Mouse (Mus musculus): Measurements from ENCODE around the gene Cdk2ap2. TPM values are rescaled to one million over a fixed set of nuclear protein-coding genes. Genes with fewer than 3 reads are reported as not detected.
A peak's percentile ranks its signal among the peaks of the same experiment; 100 is the strongest.

The Cdk2ap2 gene
- polyA plus RNA-seq, 1 experiment from 2014 or later: 55.7 TPM

DNA sequence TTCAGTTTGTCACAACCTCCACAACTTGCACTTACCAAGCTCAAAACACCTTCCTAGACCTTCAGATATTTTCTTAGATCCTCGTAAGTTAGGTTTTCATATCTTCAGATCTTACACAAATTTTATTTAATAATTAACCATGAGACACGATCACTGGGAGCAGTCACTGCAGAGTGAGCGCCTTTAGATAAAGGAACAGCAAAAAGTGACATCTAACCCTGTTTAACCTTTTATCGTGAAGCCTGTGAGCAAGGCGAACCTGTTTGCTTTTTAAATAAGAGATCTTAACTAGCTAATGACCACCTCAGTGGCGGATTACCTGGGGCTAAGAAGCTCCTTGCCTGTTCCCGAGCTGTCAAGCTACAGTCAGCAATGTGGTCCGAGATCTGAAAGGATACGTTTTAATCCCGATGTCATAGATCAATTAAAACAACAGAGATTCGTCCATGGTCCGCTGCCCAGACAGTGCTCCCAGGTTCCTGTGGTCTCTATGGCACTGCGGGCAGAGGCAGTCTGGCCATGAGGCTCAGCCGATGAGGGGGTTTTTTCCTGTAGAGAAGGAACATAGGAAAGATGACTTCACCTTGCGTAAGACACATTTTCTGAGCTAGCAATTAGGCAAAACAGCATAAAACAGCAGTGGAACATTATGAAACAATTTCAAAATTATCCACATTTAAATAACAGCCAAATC lies 28.1 kb upstream of the Cdk2ap2 start:
- Histone ChIP-seq H3K27me3 (no peaks in the 10 kb centered on the region), H3K9ac (no peak overlapping the region), H3K4me3 (no peak overlapping the region), H3K4me1 (no peaks in the 10 kb centered on the region), H3K36me3 (no peaks in the 10 kb centered on the region), H3K9me3 (no peaks in the 10 kb centered on the region), H3K4me2 (replicated peaks) (no peak overlapping the region), H3K27ac (no peak overlapping the region)
- no peak for ATAC-seq (ENCODE audit: insufficient number of reproducible peaks, insufficient read depth, low FRiP score, low TSS enrichment)
- 65% methylated on average over 15 of the region's 15 CpGs for WGBS

DNA sequence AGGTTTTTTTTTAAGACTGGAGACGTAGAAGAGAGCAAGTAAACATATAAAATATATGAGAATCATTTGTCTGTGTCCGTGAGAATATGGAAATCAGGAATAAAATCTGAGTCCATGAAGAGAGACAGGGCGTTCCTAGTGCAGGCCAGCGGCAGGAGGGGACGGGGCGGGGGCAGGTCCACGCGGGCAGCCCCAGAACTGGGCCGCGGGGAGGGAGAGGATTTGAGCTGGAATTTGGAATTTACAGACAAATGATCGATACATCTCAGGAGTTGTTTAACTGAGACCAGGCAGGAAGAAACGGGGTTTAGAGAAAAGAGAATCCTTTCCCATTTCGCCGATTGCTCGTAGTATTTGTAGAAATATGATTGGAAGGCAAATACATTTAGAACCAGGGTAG lies 26.7 kb upstream of the Cdk2ap2 start:
- Histone ChIP-seq H3K4me1 (no peaks in the 10 kb centered on the region), H3K27me3 (no peaks in the 10 kb centered on the region), H3K9me3 (no peaks in the 10 kb centered on the region), H3K36me3 (no peaks in the 10 kb centered on the region), H3K9ac (no peak overlapping the region; the same call in 1 of the 2 replicates), H3K27ac (no peak overlapping the region), H3K4me3 (no peak overlapping the region), H3K4me2 (replicated peaks) (no peak overlapping the region)
- no peak for ATAC-seq (ENCODE audit: insufficient number of reproducible peaks, insufficient read depth, low FRiP score, low TSS enrichment)
- 69% methylated on average over 15 of the region's 15 CpGs for WGBS

DNA sequence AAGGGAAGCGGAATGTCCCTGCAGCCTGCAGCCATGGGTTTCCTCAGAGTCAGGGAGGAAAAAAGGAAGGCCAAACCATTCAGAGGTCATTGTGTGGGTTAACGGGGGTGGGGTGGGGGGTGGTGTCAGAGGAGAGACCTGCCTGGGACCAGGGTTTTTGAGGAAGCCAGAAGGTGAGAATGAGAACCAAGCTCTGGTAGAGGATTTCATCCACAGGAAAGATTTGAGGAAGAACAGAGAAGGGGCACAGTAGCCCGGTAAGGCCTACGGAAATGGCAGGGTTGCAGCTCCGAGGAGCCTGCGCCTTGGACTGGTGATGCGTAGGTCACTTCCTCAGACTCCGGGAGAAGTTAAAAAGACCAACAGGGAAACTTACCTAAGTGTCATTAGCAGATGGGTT lies 26.2 kb upstream of the Cdk2ap2 start:
- no peaks in the 10 kb centered on the region for H3K9me3 ChIP-seq
- 77% methylated on average over 8 of the region's 8 CpGs for WGBS
- no peak for ATAC-seq (ENCODE audit: insufficient number of reproducible peaks, insufficient read depth, low FRiP score, low TSS enrichment)

DNA sequence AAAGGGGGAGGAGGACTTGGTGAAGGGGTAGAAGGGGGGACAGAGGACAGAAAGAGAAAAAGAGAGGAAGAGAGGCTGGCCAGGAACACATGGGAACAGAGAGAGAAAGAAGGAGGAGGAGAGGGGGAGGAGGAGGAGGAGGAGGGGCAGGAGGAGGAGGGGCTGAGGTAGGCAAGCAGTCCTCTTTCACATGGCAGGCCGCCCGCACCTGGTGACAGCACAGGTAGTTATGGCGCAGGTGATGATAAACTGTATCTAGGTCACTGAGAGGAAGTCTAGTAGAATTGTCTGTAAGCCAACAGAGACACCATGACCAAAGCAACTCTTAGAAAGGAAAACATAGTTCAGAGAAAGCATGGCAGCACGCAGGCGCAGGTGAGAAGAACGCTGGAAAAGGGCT lies 25.6 kb upstream of the Cdk2ap2 start:
- H3K9me3 ChIP-seq: no peaks in the 10 kb centered on the region

More for the DNA sequence above, 26.2 kb upstream of the Cdk2ap2 start:
- H3K27me3 ChIP-seq: no peaks in the 10 kb centered on the region
- no peak overlapping the region for H3K27ac ChIP-seq
- no peaks in the 10 kb centered on the region for H3K4me1 ChIP-seq
- no peak overlapping the region for H3K4me3 ChIP-seq
- H3K9ac ChIP-seq: no peak overlapping the region; the same call in 1 of the 2 replicates
- H3K36me3 ChIP-seq: no peaks in the 10 kb centered on the region
- no peak overlapping the region for H3K4me2 ChIP-seq (replicated peaks)

DNA sequence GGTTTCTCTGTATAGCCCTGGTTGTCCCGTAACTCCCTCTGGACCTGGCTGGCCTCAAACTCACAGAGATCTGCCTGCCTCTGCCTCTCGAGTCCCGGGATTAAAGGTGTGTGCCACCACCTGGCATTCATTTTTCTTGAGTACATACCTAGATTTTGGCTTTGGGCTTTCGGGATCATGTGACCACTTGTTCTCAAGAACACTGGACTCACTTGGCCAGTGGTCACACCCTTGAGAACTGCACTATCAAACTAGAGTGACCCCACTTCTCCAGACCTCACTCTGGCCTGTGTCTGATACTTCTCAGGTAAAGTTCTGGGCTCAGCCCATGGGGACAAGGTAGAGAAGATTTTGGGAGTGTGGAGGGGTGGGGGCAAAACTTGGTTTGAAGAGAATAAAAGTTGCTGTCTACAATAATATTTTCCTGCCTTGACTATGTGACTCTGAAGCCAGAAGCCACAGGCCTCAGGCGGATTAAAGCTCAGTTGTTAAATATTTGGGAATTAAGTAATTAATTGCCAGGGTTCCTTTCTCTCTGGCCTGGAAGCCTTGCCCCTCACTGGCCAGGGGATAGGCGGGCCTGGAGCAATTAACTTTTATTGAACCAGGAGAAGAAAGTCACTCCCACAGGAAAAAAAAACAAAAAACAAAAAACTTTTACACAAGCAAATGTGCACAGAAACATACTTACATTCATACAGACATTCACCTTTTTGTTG lies 24.1 kb upstream of the Cdk2ap2 start:
- WGBS: 76% methylated on average over 6 of the region's 6 CpGs
- H3K4me3 ChIP-seq: no peak overlapping the region
- H3K9ac ChIP-seq: no peak overlapping the region
- no peaks in the 10 kb centered on the region for H3K4me1 ChIP-seq
- H3K9me3 ChIP-seq: no peaks in the 10 kb centered on the region
- H3K36me3 ChIP-seq: no peaks in the 10 kb centered on the region
- no peaks in the 10 kb centered on the region for H3K27me3 ChIP-seq
- H3K27ac ChIP-seq: no peak overlapping the region
- ATAC-seq (ENCODE audit: insufficient number of reproducible peaks, insufficient read depth, low FRiP score, low TSS enrichment): no peak
- H3K4me2 ChIP-seq (replicated peaks): no peak overlapping the region

More for the DNA sequence above, 25.6 kb upstream of the Cdk2ap2 start:
- H3K4me3 ChIP-seq: no peak overlapping the region
- no peak overlapping the region for H3K27ac ChIP-seq
- no peaks in the 10 kb centered on the region for H3K4me1 ChIP-seq
- no peaks in the 10 kb centered on the region for H3K36me3 ChIP-seq
- no peak for ATAC-seq (ENCODE audit: insufficient number of reproducible peaks, insufficient read depth, low FRiP score, low TSS enrichment)
- no peaks in the 10 kb centered on the region for H3K27me3 ChIP-seq
- H3K4me2 ChIP-seq (replicated peaks): no peak overlapping the region
- H3K9ac ChIP-seq: no peak overlapping the region
- 91% methylated on average over 6 of the region's 6 CpGs for WGBS

DNA sequence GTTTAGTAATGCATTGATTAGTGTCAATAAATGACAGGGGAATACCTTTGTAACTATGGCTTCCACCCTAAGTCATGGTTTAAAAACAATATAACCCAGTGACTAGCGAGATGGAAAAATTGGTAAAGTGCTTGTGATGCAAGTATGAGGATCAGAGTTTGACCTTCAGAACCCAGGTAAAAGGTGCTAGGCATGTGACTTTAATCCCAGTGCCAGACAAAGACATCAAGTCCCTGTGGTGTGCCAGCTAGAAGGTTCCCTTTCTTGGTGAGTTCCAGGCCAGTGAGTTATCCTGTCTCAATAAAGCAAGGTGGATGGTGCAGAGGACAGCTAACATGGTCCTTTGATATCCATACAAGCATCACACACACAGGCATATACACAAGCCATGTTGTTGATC lies 21.5 kb upstream of the Cdk2ap2 start:
- Histone ChIP-seq H3K9me3 (no peaks in the 10 kb centered on the region), H3K4me2 (replicated peaks) (no peak overlapping the region), H3K4me1 (no peaks in the 10 kb centered on the region), H3K27ac (no peak overlapping the region), H3K36me3 (no peaks in the 10 kb centered on the region), H3K4me3 (no peak overlapping the region), H3K27me3 (no peaks in the 10 kb centered on the region), H3K9ac (no peak overlapping the region)
- ATAC-seq (ENCODE audit: insufficient number of reproducible peaks, insufficient read depth, low FRiP score, low TSS enrichment): no peak
- 85% methylated on average over 1 of the region's 1 CpGs for WGBS

DNA sequence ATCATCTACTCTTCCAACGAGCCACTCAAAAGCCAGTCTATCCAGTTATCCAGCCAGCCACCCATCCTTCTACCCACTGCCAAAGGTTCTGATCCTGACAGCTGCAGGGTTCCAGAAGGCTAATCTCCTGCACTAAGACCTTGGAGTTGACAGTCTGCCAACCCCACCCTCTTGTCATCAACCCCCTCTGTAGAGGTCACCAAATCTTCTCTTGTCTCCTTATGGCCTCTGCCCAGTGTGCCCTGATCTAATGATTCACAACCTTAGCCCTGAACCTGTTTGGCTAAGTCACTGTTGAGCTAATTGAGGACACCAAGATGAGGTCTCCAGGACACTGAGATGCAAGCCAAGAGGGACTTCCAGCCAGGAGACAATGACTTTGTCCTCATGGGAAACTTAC lies 17.4 kb upstream of the Cdk2ap2 start:
- no peaks in the 10 kb centered on the region for H3K27me3 ChIP-seq
- 77% methylated on average over 1 of the region's 1 CpGs for WGBS

DNA sequence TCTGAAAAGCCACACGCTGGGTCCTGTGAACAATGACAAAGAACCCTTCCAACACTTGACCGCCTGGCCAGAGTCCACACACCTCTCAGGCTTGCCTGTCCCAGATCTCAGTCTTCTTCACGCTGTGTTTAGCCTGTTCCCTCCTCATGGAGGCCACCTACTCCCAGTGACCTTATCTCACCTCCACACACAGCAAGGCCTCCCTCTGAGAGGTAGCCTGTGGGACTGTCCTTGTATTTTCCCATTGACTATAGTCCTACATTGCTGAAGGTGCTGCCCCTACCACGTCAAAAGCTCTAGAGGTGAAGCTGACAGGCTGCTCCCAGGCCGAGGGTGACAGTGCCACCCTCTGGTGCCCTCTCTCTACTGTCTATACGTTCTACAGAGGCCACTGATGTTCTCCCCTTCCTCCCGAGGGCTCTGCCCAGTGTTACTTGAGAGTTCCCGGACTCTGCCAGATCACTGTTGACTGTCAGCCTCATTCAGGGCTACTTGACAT lies 16.4 kb upstream of the Cdk2ap2 start:
- Histone ChIP-seq H3K9ac (no peak overlapping the region), H3K9me3 (no peaks in the 10 kb centered on the region), H3K36me3 (no peaks in the 10 kb centered on the region), H3K4me2 (replicated peaks) (no peak overlapping the region), H3K4me1 (no peaks in the 10 kb centered on the region), H3K27ac (no peak overlapping the region), H3K27me3 (no peaks in the 10 kb centered on the region), H3K4me3 (no peak overlapping the region)
- ATAC-seq (ENCODE audit: insufficient number of reproducible peaks, insufficient read depth, low FRiP score, low TSS enrichment): no peak
- 67% methylated on average over 8 of the region's 8 CpGs for WGBS

More for the DNA sequence above, 17.4 kb upstream of the Cdk2ap2 start:
- H3K4me1 ChIP-seq: no peaks in the 10 kb centered on the region
- no peak for ATAC-seq (ENCODE audit: insufficient number of reproducible peaks, insufficient read depth, low FRiP score, low TSS enrichment)
- no peaks in the 10 kb centered on the region for H3K36me3 ChIP-seq
- H3K4me2 ChIP-seq (replicated peaks): no peak overlapping the region
- no peak overlapping the region for H3K9ac ChIP-seq
- H3K9me3 ChIP-seq: no peaks in the 10 kb centered on the region
- no peak overlapping the region for H3K27ac ChIP-seq
- no peak overlapping the region for H3K4me3 ChIP-seq

DNA sequence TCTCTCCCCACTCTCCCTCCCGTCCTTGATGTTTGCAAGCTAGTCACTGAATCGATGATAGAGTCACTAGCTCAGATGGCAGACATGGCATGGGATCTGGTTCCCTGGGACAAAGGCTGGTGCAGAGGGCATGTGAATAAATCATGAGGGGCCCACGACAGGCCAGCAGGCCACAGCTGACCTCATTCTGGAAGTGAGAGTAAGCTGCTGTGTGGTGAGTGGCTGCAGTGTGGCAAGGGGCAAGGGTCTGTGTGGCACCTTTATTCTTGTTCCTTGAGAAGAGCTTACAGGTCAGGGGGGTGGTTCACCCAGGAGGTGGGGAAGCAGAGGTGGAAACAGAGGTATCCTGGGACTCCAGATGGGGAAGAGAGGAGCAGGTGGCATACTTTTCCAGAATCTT lies 15.6 kb upstream of the Cdk2ap2 start, which contains the start of gene Cabp2:
Gene Cabp2 (plus strand): TSS at position 185 of the 400 bp plus-strand sequence.
- Histone ChIP-seq H3K36me3 (no peaks in the 10 kb centered on the region), H3K4me1 (no peaks in the 10 kb centered on the region), H3K9me3 (no peaks in the 10 kb centered on the region), H3K9ac (no peak within 1 kb of the TSS), H3K27ac (no peak within 1 kb of the TSS), H3K4me2 (replicated peaks) (no peak within 1 kb of the TSS), H3K27me3 (no peaks in the 10 kb centered on the region), H3K4me3 (no peak within 1 kb of the TSS)
- WGBS: 72% methylated on average over 3 of the region's 3 CpGs
- ATAC-seq (ENCODE audit: insufficient number of reproducible peaks, insufficient read depth, low FRiP score, low TSS enrichment): no peak

DNA sequence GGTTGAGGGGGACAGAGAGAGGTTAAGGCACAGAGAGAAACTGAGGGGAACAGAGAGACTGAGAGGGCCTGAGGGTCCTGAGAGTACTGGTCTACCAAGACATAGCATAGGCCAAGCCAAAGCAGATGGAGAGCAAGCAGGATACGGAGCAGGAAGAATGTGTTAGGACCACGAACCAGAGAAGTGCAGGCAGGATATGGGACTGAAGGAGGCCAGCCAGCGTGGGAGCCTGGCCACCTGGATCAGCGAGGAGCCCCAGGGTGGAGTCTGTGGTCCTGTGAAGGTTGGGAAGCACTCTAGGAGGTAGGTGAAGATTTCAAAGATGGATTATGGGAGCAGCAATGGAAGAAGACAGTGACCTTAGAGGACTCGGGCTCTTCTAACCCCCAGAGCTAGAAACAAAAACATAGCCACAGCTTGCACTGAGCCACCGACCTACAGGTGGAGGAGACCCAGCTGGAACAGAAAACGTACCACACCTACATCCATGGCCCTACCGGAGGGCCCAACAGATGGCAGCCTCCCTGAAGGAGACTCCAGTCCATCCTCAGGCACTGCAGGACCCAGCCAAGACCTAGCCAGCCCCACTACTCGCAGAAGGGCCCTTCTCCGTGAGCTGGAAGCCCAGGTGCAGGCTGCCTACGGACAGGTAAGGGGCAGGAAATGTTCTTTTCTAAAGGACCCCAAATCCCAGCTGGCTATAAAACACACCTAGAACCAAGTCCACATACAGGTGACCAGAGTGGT lies 14.6 kb upstream of the Cdk2ap2 start:
- H3K4me2 ChIP-seq (replicated peaks): no peak overlapping the region
- no peak overlapping the region for H3K27ac ChIP-seq
- no peaks in the 10 kb centered on the region for H3K9me3 ChIP-seq
- H3K36me3 ChIP-seq: no peaks in the 10 kb centered on the region
- H3K4me3 ChIP-seq: no peak overlapping the region
- WGBS: 75% methylated on average over 11 of the region's 11 CpGs
- H3K27me3 ChIP-seq: no peaks in the 10 kb centered on the region
- no peaks in the 10 kb centered on the region for H3K4me1 ChIP-seq
- no peak overlapping the region for H3K9ac ChIP-seq
- ATAC-seq (ENCODE audit: insufficient number of reproducible peaks, insufficient read depth, low FRiP score, low TSS enrichment): 0 out of 2 replicates have a peak, but pooled peaks have one; percentile 35

DNA sequence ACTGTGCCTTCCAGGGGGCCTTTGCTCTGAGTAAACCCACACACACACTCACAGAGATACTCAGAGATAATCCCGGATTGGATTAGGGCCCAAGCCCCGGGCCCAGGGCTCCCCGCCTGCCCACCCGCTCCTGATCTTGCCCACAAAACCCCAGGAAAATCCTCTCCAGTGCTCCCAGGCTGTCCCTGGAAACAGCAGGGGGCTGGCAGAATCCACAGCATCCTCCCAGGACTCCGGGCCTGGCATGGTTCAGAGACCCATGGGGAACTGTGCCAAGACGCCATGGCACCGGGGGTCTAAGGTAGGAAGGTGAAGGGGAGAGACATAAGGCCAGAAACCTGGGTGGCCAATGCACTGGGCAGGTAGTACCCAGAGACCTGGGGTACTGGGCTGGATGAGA lies 13.7 kb upstream of the Cdk2ap2 start:
- no peak overlapping the region for H3K4me2 ChIP-seq (replicated peaks)
- no peaks in the 10 kb centered on the region for H3K4me1 ChIP-seq
- H3K27ac ChIP-seq: no peak overlapping the region
- ATAC-seq (ENCODE audit: insufficient number of reproducible peaks, insufficient read depth, low FRiP score, low TSS enrichment): no peak
- no peaks in the 10 kb centered on the region for H3K27me3 ChIP-seq
- no peaks in the 10 kb centered on the region for H3K36me3 ChIP-seq
- 81% methylated on average over 7 of the region's 7 CpGs for WGBS
- H3K9me3 ChIP-seq: no peaks in the 10 kb centered on the region
- H3K4me3 ChIP-seq: no peak overlapping the region
- H3K9ac ChIP-seq: no peak overlapping the region
